Mouse (Mus musculus) hindbrain, postnatal 0 days (tissue): ENCODE results near the gene Fcho2. TPM values are rescaled to one million over a fixed set of nuclear protein-coding genes. Genes with fewer than 3 reads are reported as not detected.

Experiments
- ATAC-seq: fragments of 200-750 bp; cut with Nextera tagmentation; 2 replicates; pipeline ENCODE4 v1.8.0; 2017; ENCODE audit warnings: mild to moderate bottlenecking, moderate TSS enrichment, moderate library complexity
- DNase-seq: peaks from one replicate; pipeline ENCODE4 v3.0.0-alpha.2; 2015; ENCODE audit warnings: low spot score
- H3K27ac ChIP-seq: fragments of 300-500 bp; sonication (generic); 2 replicates; pipeline ENCODE4 v1.5.1; 2014; ENCODE audit warnings: mild to moderate bottlenecking
- H3K27me3 ChIP-seq: fragments of 300-500 bp; sonication (generic); 2 replicates; pipeline ENCODE4 v1.6.1; 2014; ENCODE audit warnings: low read length, mixed read lengths; ENCODE audit not compliant: insufficient read depth
- H3K36me3 ChIP-seq: fragments of 300-500 bp; sonication (generic); 2 replicates; pipeline ENCODE4 v1.6.1; 2014; ENCODE audit warnings: low read length, mixed read lengths; ENCODE audit not compliant: insufficient read depth
- H3K4me1 ChIP-seq: fragments of 300-500 bp; sonication (generic); 2 replicates; pipeline ENCODE4 v1.6.1; 2014; ENCODE audit warnings: antibody characterized with exemption, low read length, mixed read lengths; ENCODE audit not compliant: insufficient read depth
- H3K4me2 ChIP-seq: fragments of 300-500 bp; sonication (generic); 2 replicates; pipeline ENCODE4 v1.6.1; 2014; ENCODE audit warnings: low read depth, mild to moderate bottlenecking, low read length, moderate library complexity, mixed read lengths
- H3K4me3 ChIP-seq: fragments of 300-500 bp; sonication (generic); 2 replicates; pipeline ENCODE4 v1.5.1; 2014; ENCODE audit warnings: low read length
- H3K9ac ChIP-seq: fragments of 300-500 bp; sonication (generic); replicated peaks from 2 replicates; pipeline ENCODE4 v1.6.1; 2014; ENCODE audit warnings: mild to moderate bottlenecking, low read length, moderate library complexity, mixed read lengths
- H3K9me3 ChIP-seq: fragments of 300-500 bp; sonication (generic); 2 replicates; pipeline ENCODE4 v1.6.1; 2016; ENCODE audit warnings: low read length, mixed read lengths
- CTCF ChIP-seq: IDR thresholded peaks from 2 replicates; pipeline ENCODE4 v1.5.1; 2016; ENCODE audit warnings: antibody characterized with exemption, control low read depth, low read depth
- WGBS: fragments of 180-500 bp; shearing (Covaris S2); extraction: QIAGEN DNeasy Blood & Tissue Kit; methylation state at CpG from one replicate; pipeline ENCODE4 v1.1.7; 2014; 5-methylcytosine and 5-hydroxymethylcytosine counted together
- polyA plus RNA-seq: library from polyadenylated mRNA; unstranded; fragments of >200 nt; fragmentation: Nextera tagmentation; extraction: Ambion mirVana; gene quantifications from 2 replicates; pipeline ENCODE4 v1.2.1, GENCODE M21; 2015
- total RNA-seq: library from RNA; depleted of rRNA; stranded (reverse); fragments of >200 nt; gene quantifications from 2 replicates; pipeline ENCODE4 v1.2.3, GENCODE M21; 2014; rRNA removed

Fcho2 gene
- total and polyA plus RNA-seq, 2 experiments from 2014 or later = 15.7 to 18.1 TPM

- no peaks in the 10 kb centered on the region for H3K9me3 ChIP-seq
- no peak for ATAC-seq
- 77% methylated on average over 9 of the region's 9 CpGs for WGBS
- no peak for TF ChIP-seq CTCF
- H3K4me3 ChIP-seq = no peak overlapping the region
- no peak overlapping the region for H3K4me2 ChIP-seq
- no peak overlapping the region for H3K27ac ChIP-seq
- H3K4me1 ChIP-seq = peaks cover 3% of the 10 kb centered on the region
- H3K36me3 ChIP-seq = no peaks in the 10 kb centered on the region
- H3K27me3 ChIP-seq = no peaks in the 10 kb centered on the region
- no peak overlapping the region for H3K9ac ChIP-seq
- DNase-seq = no peak
Measured at GRCm38 (mm10) chr13:98684144-98684900, 130.9 kb downstream of the Fcho2 start.

GRCm38 (mm10) chr13:98683412-98683811, 131.8 kb downstream of the Fcho2 start:
- Histone ChIP-seq H3K4me3 (no peak overlapping the region), H3K27me3 (no peaks in the 10 kb centered on the region), H3K4me2 (no peak overlapping the region), H3K9ac (no peak overlapping the region), H3K4me1 (peaks cover 3% of the 10 kb centered on the region), H3K9me3 (no peaks in the 10 kb centered on the region), H3K27ac (no peak overlapping the region), H3K36me3 (no peaks in the 10 kb centered on the region)
- ATAC-seq (no peak), DNase-seq (no peak)
- WGBS = 85% methylated on average over 2 of the region's 2 CpGs
- no peak for TF ChIP-seq CTCF

- Histone ChIP-seq H3K36me3 (no peaks in the 10 kb centered on the region), H3K9me3 (no peaks in the 10 kb centered on the region), H3K4me1 (no peaks in the 10 kb centered on the region), H3K27me3 (no peaks in the 10 kb centered on the region), H3K4me2 (no peak overlapping the region), H3K9ac (no peak overlapping the region), H3K27ac (no peak overlapping the region), H3K4me3 (no peak overlapping the region)
- DNase-seq = no peak
- WGBS = 87% methylated on average over 5 of the region's 5 CpGs
- no peak for ATAC-seq
- no peak for TF ChIP-seq CTCF
Measured at GRCm38 (mm10) chr13:98680470-98681060, 134.7 kb downstream of the Fcho2 start.

- no peaks in the 10 kb centered on the region for H3K4me1 ChIP-seq
- DNase-seq (no peak), ATAC-seq (no peak)
- H3K36me3 ChIP-seq = no peaks in the 10 kb centered on the region
- H3K4me2 ChIP-seq = no peak overlapping the region
- no peak overlapping the region for H3K4me3 ChIP-seq
- no peak overlapping the region for H3K9ac ChIP-seq
- TF ChIP-seq CTCF = no peak
- no peak overlapping the region for H3K27ac ChIP-seq
- 51% methylated on average over 4 of the region's 4 CpGs for WGBS
- no peaks in the 10 kb centered on the region for H3K9me3 ChIP-seq
- no peaks in the 10 kb centered on the region for H3K27me3 ChIP-seq
Measured at GRCm38 (mm10) chr13:98679631-98680041, 135.6 kb downstream of the Fcho2 start.

- TF ChIP-seq CTCF = no peak
- H3K36me3 ChIP-seq = no peaks in the 10 kb centered on the region
- no peaks in the 10 kb centered on the region for H3K27me3 ChIP-seq
- H3K27ac ChIP-seq = no peak overlapping the region
- no peaks in the 10 kb centered on the region for H3K4me1 ChIP-seq
- no peak for DNase-seq
- no peak for ATAC-seq
- no peak overlapping the region for H3K4me2 ChIP-seq
- WGBS = 89% methylated on average over 1 of the region's 1 CpGs
- no peak overlapping the region for H3K4me3 ChIP-seq
- no peak overlapping the region for H3K9ac ChIP-seq
- no peaks in the 10 kb centered on the region for H3K9me3 ChIP-seq
Measured at GRCm38 (mm10) chr13:98679230-98679629, 136.0 kb downstream of the Fcho2 start.

GRCm38 (mm10) chr13:98673922-98674321, 141.3 kb downstream of the Fcho2 start:
- Histone ChIP-seq H3K4me2 (no peak overlapping the region), H3K27ac (no peak overlapping the region), H3K9me3 (no peaks in the 10 kb centered on the region), H3K9ac (no peak overlapping the region), H3K27me3 (no peaks in the 10 kb centered on the region), H3K4me1 (no peaks in the 10 kb centered on the region), H3K4me3 (no peak overlapping the region), H3K36me3 (no peaks in the 10 kb centered on the region)
- no peak for DNase-seq
- no peak for ATAC-seq
- no peak for TF ChIP-seq CTCF
- 79% methylated on average over 4 of the region's 4 CpGs for WGBS

Other genes starting within 250 kb of the Fcho2 start
- not detected in 2 replicates for gene Tmem174, start 178.0 kb downstream of the Fcho2 start, total RNA-seq
- 0.10 TPM in 1 of 2 replicates, not detected in the other for gene Tmem174, start 178.0 kb downstream of the Fcho2 start, polyA plus RNA-seq
- gene Tmem171, start 120.6 kb downstream of the Fcho2 start, total RNA-seq = not detected in 2 replicates
- not detected in 2 replicates for gene Tmem171, start 120.6 kb downstream of the Fcho2 start, polyA plus RNA-seq
- gene Tnpo1, start 110.9 kb upstream of the Fcho2 start, total RNA-seq = 75.1 and 79.2 TPM in 2 replicates
- gene Tnpo1, start 110.9 kb upstream of the Fcho2 start, polyA plus RNA-seq = 18.7 and 21.6 TPM in 2 replicates
- gene 1700024P04Rik, start 169.1 kb upstream of the Fcho2 start, total RNA-seq = not detected in 2 replicates
- gene 1700024P04Rik, start 169.1 kb upstream of the Fcho2 start, polyA plus RNA-seq = not detected in 2 replicates